In genomic region chr5:12475639-12475916, GRCm38 (mm10) we compare ENCODE assay signal across 20 mouse cellular contexts.
DNase-seq lines count a peak whose midpoint lies in the region; ATAC-seq and TF ChIP-seq lines count a peak whose summit lies in the region.
"Had no signal": no experiment of that assay in that cellular context is flagged by ENCODE, and none has a peak within 500 bp of the region (broad histone marks: within the 10 kb centered on the region; RNA-seq: fewer than 3 reads in every experiment).

No protein-coding gene starts in this region.

- no peaks in the 10 kb centered on the region for H3K27me3 ChIP-seq in forebrain, embryonic 12.5 days
- H3K27me3 ChIP-seq in forebrain, postnatal 0 days (ENCODE audit: insufficient read depth, low read length), result no peaks in the 10 kb centered on the region
- H3K27me3 ChIP-seq in hindbrain, embryonic 11.5 days (ENCODE audit: control insufficient read depth, insufficient read depth, low read length), result no peaks in the 10 kb centered on the region
- H3K27me3 ChIP-seq in hindbrain, embryonic 13.5 days, result no peaks in the 10 kb centered on the region
- H3K27me3 ChIP-seq in hindbrain, postnatal 0 days (ENCODE audit: insufficient read depth, low read length), result no peaks in the 10 kb centered on the region
- no peaks in the 10 kb centered on the region for H3K27me3 ChIP-seq in hindbrain, embryonic 16.5 days (replicated peaks; ENCODE audit: control insufficient read depth, insufficient read depth, low read length)
- H3K27me3 ChIP-seq: embryonic facial prominence, embryonic 13.5 days; embryonic facial prominence, embryonic 15.5 days; forebrain, embryonic 15.5 days had no signal

- no peak overlapping the region for H3K9ac ChIP-seq in forebrain, embryonic 12.5 days
- no peak overlapping the region for H3K9ac ChIP-seq in forebrain, postnatal 0 days
- H3K9ac ChIP-seq in hindbrain, embryonic 11.5 days (ENCODE audit: low read depth, low read length), result no peak overlapping the region
- H3K9ac ChIP-seq in hindbrain, embryonic 13.5 days, result no peak overlapping the region
- no peak overlapping the region for H3K9ac ChIP-seq in hindbrain, postnatal 0 days (replicated peaks; ENCODE audit: low read length)
- no peak overlapping the region for H3K9ac ChIP-seq in hindbrain, embryonic 16.5 days (ENCODE audit: low read depth, low read length)
- H3K9ac ChIP-seq: embryonic facial prominence, embryonic 13.5 days; embryonic facial prominence, embryonic 15.5 days; forebrain, embryonic 15.5 days had no signal

- no peak overlapping the region for H3K27ac ChIP-seq in forebrain, embryonic 12.5 days
- H3K27ac ChIP-seq in forebrain, postnatal 0 days (ENCODE audit: low read depth, low read length), result no peak overlapping the region
- no peak overlapping the region for H3K27ac ChIP-seq in hindbrain, embryonic 11.5 days (ENCODE audit: low read depth, low read length)
- H3K27ac ChIP-seq in hindbrain, embryonic 13.5 days, result no peak overlapping the region
- no peak overlapping the region for H3K27ac ChIP-seq in hindbrain, postnatal 0 days
- no peak overlapping the region for H3K27ac ChIP-seq in hindbrain, embryonic 16.5 days (ENCODE audit: low read depth, low read length)
- H3K27ac ChIP-seq: embryonic facial prominence, embryonic 13.5 days; embryonic facial prominence, embryonic 15.5 days; forebrain, embryonic 10.5 days; forebrain, embryonic 15.5 days had no signal

- H3K4me2 ChIP-seq in forebrain, embryonic 12.5 days, result no peak overlapping the region
- no peak overlapping the region for H3K4me2 ChIP-seq in forebrain, postnatal 0 days (ENCODE audit: low read depth)
- H3K4me2 ChIP-seq in hindbrain, embryonic 11.5 days (replicated peaks; ENCODE audit: low read depth, low read length), result no peak overlapping the region
- no peak overlapping the region for H3K4me2 ChIP-seq in hindbrain, embryonic 13.5 days
- H3K4me2 ChIP-seq in hindbrain, postnatal 0 days (ENCODE audit: low read depth, low read length), result no peak overlapping the region
- H3K4me2 ChIP-seq in hindbrain, embryonic 16.5 days (ENCODE audit: low read length), result no peak overlapping the region
- H3K4me2 ChIP-seq: embryonic facial prominence, embryonic 13.5 days; embryonic facial prominence, embryonic 15.5 days; forebrain, embryonic 15.5 days had no signal

- ATAC-seq in forebrain, embryonic 12.5 days (ENCODE audit: low FRiP score), result 0 out of 2 replicates have a peak, but pooled peaks have one; percentile 27
- ATAC-seq in forebrain, postnatal 0 days, result no peak
- ATAC-seq in hindbrain, embryonic 11.5 days (ENCODE audit: low FRiP score), result peak; percentile 53
- no peak for ATAC-seq in hindbrain, embryonic 13.5 days (ENCODE audit: low FRiP score)
- ATAC-seq in hindbrain, postnatal 0 days, result 0 out of 2 replicates have a peak, but pooled peaks have one; percentile 10
- no peak for ATAC-seq in hindbrain, embryonic 16.5 days

- H3K4me3 ChIP-seq in forebrain, embryonic 12.5 days (replicated peaks), result no peak overlapping the region
- no peak overlapping the region for H3K4me3 ChIP-seq in forebrain, postnatal 0 days (ENCODE audit: low read depth, low read length)
- no peak overlapping the region for H3K4me3 ChIP-seq in hindbrain, embryonic 11.5 days (ENCODE audit: low read depth, low read length)
- no peak overlapping the region for H3K4me3 ChIP-seq in hindbrain, embryonic 13.5 days
- H3K4me3 ChIP-seq in hindbrain, postnatal 0 days (ENCODE audit: low read length), result no peak overlapping the region
- H3K4me3 ChIP-seq in hindbrain, embryonic 16.5 days (ENCODE audit: low read length), result no peak overlapping the region
- H3K4me3 ChIP-seq: embryonic facial prominence, embryonic 13.5 days; embryonic facial prominence, embryonic 15.5 days; erythroblast, embryonic 14.5 days; forebrain, embryonic 10.5 days; forebrain, embryonic 15.5 days had no signal

- H3K36me3 ChIP-seq in forebrain, embryonic 12.5 days (replicated peaks), result no peaks in the 10 kb centered on the region
- H3K36me3 ChIP-seq in forebrain, postnatal 0 days (ENCODE audit: insufficient read depth), result no peaks in the 10 kb centered on the region
- no peaks in the 10 kb centered on the region for H3K36me3 ChIP-seq in hindbrain, embryonic 11.5 days (ENCODE audit: control insufficient read depth, insufficient read depth, low read length)
- no peaks in the 10 kb centered on the region for H3K36me3 ChIP-seq in hindbrain, embryonic 13.5 days
- H3K36me3 ChIP-seq in hindbrain, postnatal 0 days (ENCODE audit: insufficient read depth, low read length), result no peaks in the 10 kb centered on the region
- H3K36me3 ChIP-seq in hindbrain, embryonic 16.5 days (ENCODE audit: control insufficient read depth, insufficient read depth, low read length), result no peaks in the 10 kb centered on the region
- H3K36me3 ChIP-seq: embryonic facial prominence, embryonic 13.5 days; embryonic facial prominence, embryonic 15.5 days; forebrain, embryonic 10.5 days; forebrain, embryonic 15.5 days had no signal

- no peak for DNase-seq in forebrain, postnatal 0 days
- DNase-seq in hindbrain, embryonic 11.5 days (ENCODE audit: low spot score), result no peak
- no peak for DNase-seq in hindbrain, postnatal 0 days (ENCODE audit: low spot score)
- DNase-seq in retina, postnatal 1 day, result peak; percentile 3
- no peak for DNase-seq in retina, embryonic 14.5 days (ENCODE audit: low spot score)
- DNase-seq: adrenal gland, adult 2 months; adrenal gland, postnatal 10 days; adrenal gland, postnatal 25 days; cerebellum, adult 11 months; cerebellum, adult 8-10 months; cerebellum, postnatal 36 days; embryo, embryonic 11 days had no signal

- TF ChIP-seq CTCF in forebrain, postnatal 0 days (IDR thresholded peaks at IDR 0.05; ENCODE audit: low read depth), result no peak
- TF ChIP-seq CTCF in hindbrain, postnatal 0 days (IDR thresholded peaks at IDR 0.05; ENCODE audit: low read depth), result no peak

- peaks cover 10% of the 10 kb centered on the region for H3K4me1 ChIP-seq in forebrain, embryonic 12.5 days
- no peaks in the 10 kb centered on the region for H3K4me1 ChIP-seq in forebrain, postnatal 0 days (ENCODE audit: insufficient read depth)
- H3K4me1 ChIP-seq in hindbrain, embryonic 11.5 days (replicated peaks; ENCODE audit: control insufficient read depth, insufficient read depth, low read length), result no peaks in the 10 kb centered on the region
- H3K4me1 ChIP-seq in hindbrain, embryonic 13.5 days (replicated peaks), result no peaks in the 10 kb centered on the region
- H3K4me1 ChIP-seq in hindbrain, postnatal 0 days (ENCODE audit: insufficient read depth, low read length), result no peaks in the 10 kb centered on the region
- H3K4me1 ChIP-seq in hindbrain, embryonic 16.5 days (ENCODE audit: control insufficient read depth, insufficient read depth, low read depth, low read length), result no peaks in the 10 kb centered on the region
- H3K4me1 ChIP-seq: embryonic facial prominence, embryonic 13.5 days; embryonic facial prominence, embryonic 15.5 days; forebrain, embryonic 15.5 days had no signal

- no peaks in the 10 kb centered on the region for H3K9me3 ChIP-seq in forebrain, embryonic 12.5 days
- no peaks in the 10 kb centered on the region for H3K9me3 ChIP-seq in forebrain, postnatal 0 days (ENCODE audit: low read length)
- no peaks in the 10 kb centered on the region for H3K9me3 ChIP-seq in hindbrain, embryonic 11.5 days (ENCODE audit: control insufficient read depth, low read length)
- H3K9me3 ChIP-seq in hindbrain, embryonic 13.5 days, result no peaks in the 10 kb centered on the region
- no peaks in the 10 kb centered on the region for H3K9me3 ChIP-seq in hindbrain, postnatal 0 days (ENCODE audit: low read length)
- no peaks in the 10 kb centered on the region for H3K9me3 ChIP-seq in hindbrain, embryonic 16.5 days (ENCODE audit: control insufficient read depth, low read length)
- H3K9me3 ChIP-seq: embryonic facial prominence, embryonic 13.5 days; embryonic facial prominence, embryonic 15.5 days; forebrain, embryonic 10.5 days; forebrain, embryonic 15.5 days had no signal

- 55% methylated on average over 4 of the region's 4 CpGs for WGBS in forebrain, embryonic 12.5 days
- WGBS in forebrain, postnatal 0 days, result 45% methylated on average over 4 of the region's 4 CpGs
- WGBS in hindbrain, embryonic 11.5 days, result 68% methylated on average over 4 of the region's 4 CpGs
- 74% methylated on average over 4 of the region's 4 CpGs for WGBS in hindbrain, embryonic 13.5 days
- 53% methylated on average over 4 of the region's 4 CpGs for WGBS in hindbrain, postnatal 0 days
- 53% methylated on average over 4 of the region's 4 CpGs for WGBS in hindbrain, embryonic 16.5 days

Comparison
In these comparisons a context has a peak if more than half of its experiments do, and no peak if none do; other contexts are left out.
1. ATAC-seq: peak in forebrain, embryonic 12.5 days (single experiment), hindbrain, embryonic 11.5 days (single experiment) and hindbrain, postnatal 0 days (single experiment); none in forebrain, postnatal 0 days (single experiment), hindbrain, embryonic 13.5 days (single experiment) and hindbrain, embryonic 16.5 days (single experiment).